Mouse (Mus musculus) fat pad, adult 2 months (tissue): ENCODE measurements around the gene Edc4.
A peak's percentile ranks its signal among the peaks of the same experiment; 100 is the strongest.

ENCODE experiments used
- DNase-seq: peaks from one replicate; pipeline ENCODE4 v3.0.0-alpha.2; 2011; ENCODE audit warnings: low read depth, low spot score; ENCODE audit errors: extremely low read depth

Edc4 gene

GRCm38 (mm10) chr8:105866364-105867029 lies 14.2 kb upstream of the Edc4 start:
- DNase-seq, result no peak

GRCm38 (mm10) chr8:105874301-105874700 lies 6.4 kb upstream of the Edc4 start:
- DNase-seq, result no peak

- DNase-seq, result no peak
These were observed 9.2 kb downstream of the Edc4 start for GRCm38 (mm10) chr8:105889756-105890465.

GRCm38 (mm10) chr8:105890870-105891269 lies 10.2 kb downstream of the Edc4 start:
- DNase-seq, result no peak

- DNase-seq, result no peak
These were observed 11.8 kb downstream of the Edc4 start for GRCm38 (mm10) chr8:105892432-105892831.

GRCm38 (mm10) chr8:105893339-105893738 lies 12.7 kb downstream of the Edc4 start, which contains the start of gene Nrn1l:
Gene Nrn1l, plus strand, starts transcription at chr8:105893567.
- DNase-seq, result no peak

GRCm38 (mm10) chr8:105897801-105898480 lies 17.3 kb downstream of the Edc4 start:
- DNase-seq, result no peak

- peak; percentile 21 for DNase-seq
These were observed 19.7 kb downstream of the Edc4 start, which contains the start of gene Pskh1 for GRCm38 (mm10) chr8:105900180-105900940. Gene Pskh1, plus strand, starts transcription at chr8:105900441.

GRCm38 (mm10) chr8:105900941-105901616 lies 20.4 kb downstream of the Edc4 start:
- DNase-seq, result no peak

- DNase-seq, result no peak
These were observed 38.7 kb downstream of the Edc4 start for GRCm38 (mm10) chr8:105919390-105919789.

- no peak for DNase-seq
These were observed 44.4 kb downstream of the Edc4 start for GRCm38 (mm10) chr8:105925123-105925522.

GRCm38 (mm10) chr8:105930602-105931001 lies 49.9 kb downstream of the Edc4 start:
- no peak for DNase-seq

GRCm38 (mm10) chr8:105931271-105931670 lies 50.6 kb downstream of the Edc4 start:
- no peak for DNase-seq

- DNase-seq, result no peak
These were observed 51.8 kb downstream of the Edc4 start for GRCm38 (mm10) chr8:105932525-105932924.

- DNase-seq, result no peak
These were observed 53.1 kb downstream of the Edc4 start, which contains the start of gene Ctrl for GRCm38 (mm10) chr8:105933762-105934161. Gene Ctrl, minus strand, starts transcription at chr8:105933862.

GRCm38 (mm10) chr8:105935105-105935504 lies 54.4 kb downstream of the Edc4 start:
- no peak for DNase-seq

GRCm38 (mm10) chr8:105935863-105936603 lies 55.4 kb downstream of the Edc4 start:
- DNase-seq, result no peak

GRCm38 (mm10) chr8:105936866-105937475 lies 56.3 kb downstream of the Edc4 start:
- peak; percentile 47 for DNase-seq
